Mouse (Mus musculus) olfactory bulb, adult 2 months (tissue): ENCODE measurements around the gene Arid3a. TPM values are rescaled to one million over a fixed set of nuclear protein-coding genes. Genes with fewer than 3 reads are reported as not detected.
"Not testable (repeated sequence)": the region's sequence is repeated elsewhere in the genome, so short reads cannot be mapped to it uniquely, and the experiment has no call there.

Source experiments
- H3K27ac ChIP-seq: fragments of 200-500 bp; 2 replicates; pipeline ENCODE4 v1.5.1; 2012; ENCODE audit warnings: low read depth, low read length; ENCODE audit not compliant: insufficient read depth
- H3K4me1 ChIP-seq: fragments of 200-500 bp; 2 replicates; pipeline ENCODE4 v1.6.1; 2012; ENCODE audit warnings: low read length; ENCODE audit not compliant: control insufficient read depth, insufficient read depth
- H3K4me3 ChIP-seq: fragments of 200-500 bp; 2 replicates; pipeline ENCODE4 v1.5.1; 2012; ENCODE audit warnings: mild to moderate bottlenecking, low read depth, low read length, moderate library complexity; ENCODE audit not compliant: insufficient read depth
- CTCF ChIP-seq: fragments of 200-500 bp; IDR thresholded peaks from 2 replicates; pipeline ENCODE4 v1.5.1; 2012; ENCODE audit warnings: low read depth, mild to moderate bottlenecking, low read length, moderate library complexity; ENCODE audit not compliant: insufficient read depth
- POLR2A ChIP-seq: fragments of 200-500 bp; IDR thresholded peaks from 2 replicates; pipeline ENCODE4 v1.6.1; 2012; ENCODE audit warnings: mild to moderate bottlenecking, low read depth, low read length, moderate library complexity; ENCODE audit not compliant: insufficient read depth
- WGBS: fragments of 180-500 bp; shearing (Covaris S2); methylation state at CpG from one replicate; pipeline ENCODE4 v1.1.7; 2018; 5-methylcytosine and 5-hydroxymethylcytosine counted together
- polyA plus RNA-seq: library from polyadenylated mRNA; stranded (reverse); fragments of >200 nt; gene quantifications from 2 replicates; pipeline ENCODE4 v1.2.4, GENCODE M21; 2012; ENCODE audit warnings: low replicate concordance; ENCODE audit not compliant: missing spikeins, insufficient read depth, insufficient read length

The Arid3a gene
- not detected in 2 replicates for polyA plus RNA-seq

DNA sequence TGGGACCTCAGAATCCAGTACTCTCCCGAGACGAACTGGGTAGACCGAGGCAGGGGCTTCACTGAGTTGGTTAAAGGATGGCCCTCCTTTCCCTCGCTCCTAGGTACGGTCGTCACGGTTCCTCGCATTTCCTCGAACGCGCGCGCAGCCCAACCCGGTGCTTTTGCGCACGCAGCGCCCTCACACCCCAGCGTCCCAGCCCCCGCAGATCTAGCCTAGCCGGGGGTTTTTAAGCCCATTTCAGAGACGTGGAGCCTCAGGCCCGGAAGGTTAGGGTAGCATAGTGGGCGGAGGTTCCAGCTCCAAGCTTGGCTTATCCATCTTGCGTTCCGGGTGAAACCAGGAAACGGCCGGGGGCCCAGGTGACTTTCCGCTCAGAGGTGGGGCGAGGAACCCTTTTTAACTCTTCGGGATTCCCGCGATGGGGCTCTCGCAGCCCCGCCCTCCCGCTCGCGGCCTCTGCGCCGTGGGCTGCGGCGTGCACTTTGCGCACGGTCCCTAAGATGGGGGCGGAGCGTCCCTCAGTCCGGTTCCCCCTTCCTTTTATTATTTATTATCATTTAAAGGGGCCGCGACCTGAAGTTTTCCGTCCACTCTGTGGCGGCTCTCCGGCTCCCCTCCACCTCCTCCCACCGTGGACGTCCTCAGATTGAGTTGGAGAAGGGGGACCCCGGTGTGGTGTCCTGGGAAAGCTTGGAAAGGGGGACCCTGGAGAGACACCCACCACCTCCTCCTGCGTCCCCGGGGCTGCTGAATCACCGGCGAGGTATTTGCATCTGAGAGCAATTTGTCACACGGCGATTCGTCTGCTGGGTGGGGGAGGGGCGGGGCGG, at the start of gene Arid3a:
TSS of gene Arid3a (plus strand) at position 553 of the 833 bp plus-strand sequence.
- peaks cover 34% of the 10 kb centered on the region for H3K4me1 ChIP-seq
- 0 out of 2 replicates have a peak, but pooled peaks have one; percentile 21 for TF ChIP-seq POLR2A
- 0 out of 2 replicates have a peak, but pooled peaks have one; percentile 6 for TF ChIP-seq CTCF
- under 1% methylated on average over 63 of the region's 63 CpGs for WGBS
- peak within 1 kb of the TSS; percentile 83 for H3K4me3 ChIP-seq
- H3K27ac ChIP-seq: peak within 1 kb of the TSS; percentile 76

- Histone ChIP-seq H3K4me3 (no peak overlapping the region), H3K4me1 (peaks cover 34% of the 10 kb centered on the region), H3K27ac (no peak overlapping the region)
- no peak for TF ChIP-seq POLR2A
- TF ChIP-seq CTCF: no peak
- WGBS: 71% methylated on average over 1 of the region's 1 CpGs
These were observed 49.7 kb upstream of the Arid3a start for GRCm38 (mm10) chr10:79877174-79877573.

DNA sequence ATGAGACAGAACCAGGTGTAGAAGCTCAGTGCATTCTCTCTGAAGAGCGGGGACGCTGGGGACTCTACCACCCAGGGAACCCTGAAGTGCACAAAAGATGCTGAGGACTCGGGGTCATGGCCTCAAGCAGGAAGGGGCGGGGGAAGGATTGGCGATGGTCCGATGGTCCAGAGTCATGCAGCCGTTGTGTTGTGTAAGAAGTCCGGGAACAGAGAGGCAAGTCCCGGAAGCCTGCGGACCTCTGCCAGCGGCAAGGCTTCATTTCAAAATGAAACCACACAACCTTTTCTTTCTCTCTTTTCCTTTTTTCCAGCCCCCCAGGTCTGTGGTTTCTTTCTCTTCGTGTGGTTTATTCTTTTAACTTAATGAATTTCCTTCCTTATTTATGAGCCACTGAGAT, 49.1 kb upstream of the Arid3a start:
- TF ChIP-seq CTCF (no peak), POLR2A (no peak)
- 63% methylated on average over 12 of the region's 12 CpGs for WGBS

DNA sequence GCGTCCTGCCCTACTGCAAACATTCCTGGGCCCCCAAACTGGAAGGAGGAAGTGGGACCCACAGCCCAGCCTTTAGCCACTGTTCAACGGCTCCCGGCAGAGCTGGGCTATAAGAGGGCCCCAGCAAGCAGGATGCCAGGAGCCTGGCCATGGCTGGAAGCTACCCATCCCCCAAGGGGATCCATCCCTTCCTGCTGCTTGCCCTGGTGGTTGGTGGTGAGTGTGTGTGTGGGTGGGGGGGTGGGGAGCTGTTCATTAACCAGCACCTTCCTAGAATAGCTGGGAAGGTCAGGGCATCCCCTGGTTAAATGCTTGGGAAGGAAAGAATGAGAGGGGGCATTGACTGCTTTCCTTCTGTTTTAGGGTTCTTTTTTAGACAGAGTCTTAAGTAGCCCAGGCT, 47.3 kb upstream of the Arid3a start:
- Histone ChIP-seq H3K27ac (no peak overlapping the region), H3K4me1 (peaks cover 32% of the 10 kb centered on the region), H3K4me3 (no peak overlapping the region)
- 62% methylated on average over 3 of the region's 3 CpGs for WGBS
- no peak for TF ChIP-seq CTCF
- no peak for TF ChIP-seq POLR2A

More for the DNA sequence above, 49.1 kb upstream of the Arid3a start:
- no peak overlapping the region for H3K4me3 ChIP-seq
- H3K27ac ChIP-seq: no peak overlapping the region
- peaks cover 32% of the 10 kb centered on the region for H3K4me1 ChIP-seq

DNA sequence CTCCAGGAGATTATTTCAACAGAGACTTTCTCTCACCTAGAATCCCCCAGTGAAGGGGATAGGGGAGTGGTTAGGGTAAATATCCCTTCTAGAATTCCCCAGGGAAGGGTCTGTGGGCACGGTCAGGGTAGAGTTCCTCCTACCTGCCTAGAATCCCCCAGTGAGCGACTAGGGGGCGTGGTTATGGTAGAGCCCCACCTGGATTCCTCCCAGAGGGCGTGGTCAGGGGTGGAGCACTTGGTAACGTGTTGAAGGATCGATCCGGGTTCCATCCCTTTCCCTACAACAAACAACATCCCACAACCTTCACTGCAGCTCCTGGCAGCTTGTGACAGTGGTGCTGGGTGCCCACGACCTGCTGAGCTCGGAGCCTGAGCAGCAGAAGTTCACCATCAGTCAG, 46.1 kb upstream of the Arid3a start:
- WGBS: 27% methylated on average over 9 of the region's 9 CpGs
- Histone ChIP-seq H3K27ac (no peak overlapping the region), H3K4me3 (no peak overlapping the region), H3K4me1 (peaks cover 25% of the 10 kb centered on the region)
- TF ChIP-seq CTCF: no peak
- TF ChIP-seq POLR2A: no peak

DNA sequence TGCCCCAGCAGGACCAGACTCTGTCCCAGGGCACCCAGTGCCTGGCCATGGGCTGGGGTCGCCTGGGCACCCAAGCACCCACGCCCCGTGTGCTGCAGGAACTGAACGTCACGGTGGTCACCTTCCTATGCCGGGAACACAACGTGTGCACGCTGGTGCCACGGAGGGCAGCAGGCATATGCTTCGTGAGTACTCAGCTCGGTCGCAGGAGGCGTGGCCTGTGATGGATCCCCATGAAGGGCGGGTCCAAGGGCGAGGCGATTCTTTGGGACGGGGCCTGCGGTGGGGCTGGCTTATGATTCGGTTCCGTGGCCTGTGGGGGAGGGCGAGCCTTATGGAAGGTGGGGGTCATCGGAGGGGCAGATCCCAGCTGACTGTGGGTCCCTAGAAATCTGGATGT, 44.9 kb upstream of the Arid3a start:
- WGBS: 22% methylated on average over 22 of the region's 22 CpGs
- no peak overlapping the region for H3K27ac ChIP-seq
- peaks cover 25% of the 10 kb centered on the region for H3K4me1 ChIP-seq
- no peak for TF ChIP-seq CTCF
- TF ChIP-seq POLR2A: no peak
- no peak overlapping the region for H3K4me3 ChIP-seq

- WGBS: 17% methylated on average over 22 of the region's 22 CpGs
- peak; percentile 67 for TF ChIP-seq CTCF
- TF ChIP-seq POLR2A: no peak
- H3K4me3 ChIP-seq: no peak overlapping the region
- H3K4me1 ChIP-seq: peaks cover 25% of the 10 kb centered on the region
- no peak overlapping the region for H3K27ac ChIP-seq
These were observed 43.4 kb upstream of the Arid3a start for GRCm38 (mm10) chr10:79883297-79884084.

DNA sequence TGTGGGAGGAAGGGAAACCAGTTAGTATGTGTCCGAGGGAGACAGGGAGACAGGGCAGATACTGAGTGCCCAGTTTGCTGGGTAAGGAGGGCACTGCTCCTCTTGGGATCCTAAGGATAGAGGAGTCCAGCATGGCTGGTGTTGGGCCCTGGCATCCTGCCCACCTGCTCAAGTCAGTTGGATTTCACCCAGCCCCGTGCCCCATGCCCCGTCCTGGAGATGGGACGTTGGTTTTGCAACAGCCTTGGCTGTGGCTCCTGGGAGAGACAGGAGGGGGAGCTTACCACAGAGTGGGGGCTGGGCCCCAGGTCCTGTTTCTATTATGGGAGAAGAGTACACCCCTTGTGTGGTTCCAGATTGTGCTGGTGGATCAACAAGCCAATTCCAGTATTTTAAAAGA, 42.4 kb upstream of the Arid3a start:
- no peak for TF ChIP-seq CTCF
- TF ChIP-seq POLR2A: no peak
- Histone ChIP-seq H3K4me3 (no peak overlapping the region), H3K4me1 (peaks cover 22% of the 10 kb centered on the region), H3K27ac (no peak overlapping the region)
- 35% methylated on average over 4 of the region's 4 CpGs for WGBS

DNA sequence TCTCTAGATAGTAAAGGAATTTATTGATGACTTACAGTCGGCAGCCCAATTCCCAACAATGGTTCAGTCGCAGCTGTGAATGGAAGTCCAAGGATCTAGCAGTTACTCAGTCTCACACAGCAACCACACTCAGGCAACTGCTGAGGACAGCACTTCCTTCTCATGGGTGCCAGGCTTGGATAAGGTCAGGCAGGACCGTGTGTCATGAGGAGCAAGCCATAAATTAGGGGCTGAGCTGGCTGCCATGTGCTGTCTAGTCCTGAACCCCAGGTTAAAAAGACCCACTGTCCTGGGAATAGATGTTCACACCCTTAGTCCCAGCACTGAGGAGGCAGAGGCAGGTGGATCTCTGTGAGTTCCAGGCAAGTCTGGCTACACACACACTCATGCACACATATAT, 41.9 kb upstream of the Arid3a start:
- WGBS: 76% methylated on average over 3 of the region's 3 CpGs
- not testable (repeated sequence) for H3K4me3 ChIP-seq, H3K27ac ChIP-seq
- H3K4me1 ChIP-seq: peaks cover 21% of the 10 kb centered on the region
